Mouse (Mus musculus): Measurements from ENCODE around the gene Pycr1. TPM values are rescaled to one million over a fixed set of nuclear protein-coding genes. Genes with fewer than 3 reads are reported as not detected.

The Pycr1 gene
- total and polyA plus RNA-seq, 3 experiments, result 21.0 to 75.3 (median 32.3) TPM

DNA sequence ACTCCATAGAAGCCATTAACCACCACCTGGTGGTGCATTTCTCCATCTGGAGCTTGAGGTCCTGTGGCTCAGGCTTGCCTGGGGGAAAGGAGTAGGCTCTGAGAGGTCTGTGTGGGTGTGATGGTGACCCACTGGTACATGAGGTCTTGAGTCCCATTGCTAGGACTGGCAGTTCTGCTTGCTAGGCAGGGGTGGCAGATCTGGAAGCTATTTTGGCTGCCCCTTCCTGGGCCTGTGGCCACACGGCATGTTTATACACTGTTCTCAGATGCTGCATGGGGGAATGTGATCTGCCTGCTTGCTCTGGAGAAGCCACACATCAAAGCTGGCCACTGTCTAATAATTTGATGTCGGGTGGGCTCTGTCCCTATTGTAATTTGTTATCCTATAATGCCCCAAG, 40.5 kb upstream of the Pycr1 start:
- peaks cover 49 to 93% of the 10 kb centered on the region in 2 experiments for H3K36me3 ChIP-seq (replicated peaks in 1 of 2; ENCODE audit: control insufficient read depth in 1 of 2, insufficient read depth in 1 of 2, low read length in 1 of 2)
- H3K79me2 ChIP-seq (replicated peaks; ENCODE audit: control insufficient read depth, extremely low read depth, insufficient read depth, poor library complexity, severe bottlenecking), result no peaks in the 10 kb centered on the region
- TF ChIP-seq MAFK (IDR thresholded peaks at IDR 0.05; ENCODE audit: insufficient replicate concordance, low read length) (no peak), CTCF (conservative IDR thresholded peaks at IDR 0.05 in 1 of 2, IDR thresholded peaks at IDR 0.05 in 1 of 2; ENCODE audit: low read depth in 2 of 2, low read length in 2 of 2) (0 out of 4 replicates have a peak, but pooled peaks of 1 of the 2 experiments have one; percentile 7)
- H3K9ac ChIP-seq (ENCODE audit: insufficient read depth, low read depth), result no peak overlapping the region
- H3K4me2 ChIP-seq (ENCODE audit: insufficient read depth, low read depth, poor library complexity, severe bottlenecking), result no peak overlapping the region
- H3K4me1 ChIP-seq (ENCODE audit: control insufficient read depth in 1 of 2, insufficient read depth in 2 of 2), result no peaks in the 10 kb centered on the region
- no peaks in the 10 kb centered on the region for H3K9me3 ChIP-seq (replicated peaks; ENCODE audit: low read length)
- H3K27ac ChIP-seq (ENCODE audit: insufficient read depth, low read depth), result no peak overlapping the region
- in situ Hi-C loops (cut with MboI; ENCODE audit: low pct_ligation_motif_present, low pct_unique_long_range_greater_than_20kb, low sequenced_read_pairs) (loop anchor here (10.0 kb wide), 1 partner anchor 59 kb away; the partner anchor contains the start of gene Sirt7), dilution Hi-C loops (cut with MboI; ENCODE audit: extremely low pct_ligation_motif_present, extremely low pct_unique_long_range_greater_than_20kb, low sequenced_read_pairs) (no loop called here)
- DNase-seq (ENCODE audit: extremely low read depth), result no peak
- no peaks in the 10 kb centered on the region for H3K27me3 ChIP-seq (replicated peaks)
- no peak overlapping the region for H3K4me3 ChIP-seq (replicated peaks in 1 of 3; ENCODE audit: low read depth in 2 of 3, low read length in 2 of 3, poor library complexity in 1 of 3)

GRCm38 (mm10) chr11:120683536-120683935, 40.0 kb upstream of the Pycr1 start:
- peaks cover 49 to 92% of the 10 kb centered on the region in 2 experiments for H3K36me3 ChIP-seq (replicated peaks in 1 of 2; ENCODE audit: control insufficient read depth in 1 of 2, insufficient read depth in 1 of 2, low read length in 1 of 2)
- in situ Hi-C loops (cut with MboI; ENCODE audit: low pct_ligation_motif_present, low pct_unique_long_range_greater_than_20kb, low sequenced_read_pairs), result loop anchor here (10.0 kb wide), 1 partner anchor 59 kb away; the partner anchor contains the start of gene Sirt7

DNA sequence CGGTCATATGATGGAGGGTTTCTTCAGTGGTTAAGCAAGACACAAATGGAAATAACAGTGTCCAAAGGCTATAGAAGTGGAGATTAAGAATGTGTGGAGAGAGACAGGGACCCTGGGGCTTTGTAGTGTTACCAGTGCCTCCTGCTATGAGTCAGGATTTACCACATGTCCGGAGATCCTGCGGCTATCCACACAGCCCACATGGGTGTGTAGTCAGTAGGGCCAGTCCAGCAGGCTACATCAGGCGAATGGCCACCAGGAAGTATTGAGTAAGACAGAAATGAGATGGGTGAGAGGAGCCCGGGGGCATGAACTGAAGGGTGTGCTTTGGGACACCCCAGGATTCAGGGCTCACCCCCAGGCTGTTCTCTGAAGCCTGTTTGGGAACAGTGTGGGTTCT, 39.1 kb upstream of the Pycr1 start:
- Histone ChIP-seq H3K27ac (ENCODE audit: insufficient read depth, low read depth) (no peak overlapping the region), H3K9me3 (replicated peaks; ENCODE audit: low read length) (no peaks in the 10 kb centered on the region), H3K27me3 (replicated peaks) (no peaks in the 10 kb centered on the region), H3K4me2 (ENCODE audit: insufficient read depth, low read depth, poor library complexity, severe bottlenecking) (no peak overlapping the region), H3K79me2 (replicated peaks; ENCODE audit: control insufficient read depth, extremely low read depth, insufficient read depth, poor library complexity, severe bottlenecking) (no peaks in the 10 kb centered on the region), H3K36me3 (replicated peaks in 1 of 2; ENCODE audit: control insufficient read depth in 1 of 2, insufficient read depth in 1 of 2, low read length in 1 of 2) (peaks cover 52 to 93% of the 10 kb centered on the region in 2 experiments), H3K9ac (ENCODE audit: insufficient read depth, low read depth) (no peak overlapping the region), H3K4me1 (ENCODE audit: control insufficient read depth in 1 of 2, insufficient read depth in 2 of 2) (no peaks in the 10 kb centered on the region), H3K4me3 (replicated peaks in 1 of 3; ENCODE audit: low read depth in 2 of 3, low read length in 2 of 3, poor library complexity in 1 of 3) (no peak overlapping the region)
- no peak for TF ChIP-seq CHD1 (IDR thresholded peaks at IDR 0.05; ENCODE audit: low read depth, low read length)
- TF ChIP-seq SIN3A (IDR thresholded peaks at IDR 0.05; ENCODE audit: low read length), result no peak
- no peak for TF ChIP-seq ELF1 (IDR thresholded peaks at IDR 0.05; ENCODE audit: low read depth, low read length)
- no peak for TF ChIP-seq NELFE (IDR thresholded peaks at IDR 0.05; ENCODE audit: low read depth, low read length)
- TF ChIP-seq E2F4 (IDR thresholded peaks at IDR 0.05; ENCODE audit: insufficient replicate concordance, low read depth, low read length), result no peak
- no peak for TF ChIP-seq ETS1 (conservative IDR thresholded peaks at IDR 0.05; ENCODE audit: low read depth, low read length)
- TF ChIP-seq IRF4 (IDR thresholded peaks at IDR 0.05; ENCODE audit: low read depth, low read length), result no peak
- TF ChIP-seq HCFC1 (IDR thresholded peaks at IDR 0.05; ENCODE audit: low read depth, low read length), result no peak
- no peak for TF ChIP-seq JUN (IDR thresholded peaks at IDR 0.05; ENCODE audit: insufficient read depth, low read depth, low read length)
- no peak for TF ChIP-seq RCOR1 (conservative IDR thresholded peaks at IDR 0.05; ENCODE audit: low read depth, low read length)
- no peak for TF ChIP-seq JUND (conservative IDR thresholded peaks at IDR 0.05; ENCODE audit: low read depth, low read length)
- no peak for TF ChIP-seq UBTF (IDR thresholded peaks at IDR 0.05; ENCODE audit: low read depth, low read length)
- no peak for TF ChIP-seq ZC3H11A (IDR thresholded peaks at IDR 0.05; ENCODE audit: low read depth, low read length)
- TF ChIP-seq EP300 (IDR thresholded peaks at IDR 0.05; ENCODE audit: low read length), result no peak
- no peak for TF ChIP-seq MEF2A (IDR thresholded peaks at IDR 0.05; ENCODE audit: borderline replicate concordance, low read depth, low read length)
- TF ChIP-seq NRF1 (IDR thresholded peaks at IDR 0.05; ENCODE audit: low read depth, low read length), result no peak
- in situ Hi-C loops (cut with MboI; ENCODE audit: low pct_ligation_motif_present, low pct_unique_long_range_greater_than_20kb, low sequenced_read_pairs) (loop anchor here (10.0 kb wide), 1 partner anchor 58 kb away; the partner anchor contains the start of gene Sirt7), dilution Hi-C loops (cut with MboI; ENCODE audit: extremely low pct_ligation_motif_present, extremely low pct_unique_long_range_greater_than_20kb, low sequenced_read_pairs) (no loop called here)
- DNase-seq (ENCODE audit: extremely low read depth), result no peak

More at GRCm38 (mm10) chr11:120683536-120683935, 40.0 kb upstream of the Pycr1 start:
- dilution Hi-C loops (cut with MboI; ENCODE audit: extremely low pct_ligation_motif_present, extremely low pct_unique_long_range_greater_than_20kb, low sequenced_read_pairs), result no loop called here
- TF ChIP-seq POLR2A (IDR thresholded peaks at IDR 0.05; ENCODE audit: low read depth, low read length), result no peak
- TF ChIP-seq SMC3 (IDR thresholded peaks at IDR 0.05; ENCODE audit: low read depth, low read length), result no peak
- no peak for TF ChIP-seq MYC (IDR thresholded peaks at IDR 0.05; ENCODE audit: low read depth, low read length)
- TF ChIP-seq ELF1 (IDR thresholded peaks at IDR 0.05; ENCODE audit: low read depth, low read length), result no peak
- TF ChIP-seq TBP (conservative IDR thresholded peaks at IDR 0.05; ENCODE audit: low read depth, low read length), result no peak
- TF ChIP-seq UBTF (IDR thresholded peaks at IDR 0.05; ENCODE audit: low read depth, low read length), result no peak
- TF ChIP-seq RCOR1 (conservative IDR thresholded peaks at IDR 0.05; ENCODE audit: low read depth, low read length), result no peak
- TF ChIP-seq ZMIZ1 (IDR thresholded peaks at IDR 0.05; ENCODE audit: low read depth, low read length), result no peak
- no peak for TF ChIP-seq MAX (IDR thresholded peaks at IDR 0.05; ENCODE audit: low read length)
- TF ChIP-seq SIN3A (IDR thresholded peaks at IDR 0.05; ENCODE audit: low read length), result no peak
- TF ChIP-seq MEF2A (IDR thresholded peaks at IDR 0.05; ENCODE audit: borderline replicate concordance, low read depth, low read length), result no peak
- no peak for TF ChIP-seq MAZ (IDR thresholded peaks at IDR 0.05; ENCODE audit: low read depth, low read length)
- no peak for TF ChIP-seq ZC3H11A (IDR thresholded peaks at IDR 0.05; ENCODE audit: low read depth, low read length)
- no peak for TF ChIP-seq CHD1 (IDR thresholded peaks at IDR 0.05; ENCODE audit: low read depth, low read length)
- no peak overlapping the region for H3K9ac ChIP-seq (ENCODE audit: insufficient read depth, low read depth)
- no peaks in the 10 kb centered on the region for H3K27me3 ChIP-seq (replicated peaks)
- no peaks in the 10 kb centered on the region for H3K4me1 ChIP-seq (ENCODE audit: control insufficient read depth in 1 of 2, insufficient read depth in 2 of 2)
- no peak overlapping the region for H3K4me2 ChIP-seq (ENCODE audit: insufficient read depth, low read depth, poor library complexity, severe bottlenecking)
- no peak overlapping the region for H3K4me3 ChIP-seq (replicated peaks in 1 of 3; ENCODE audit: low read depth in 2 of 3, low read length in 2 of 3, poor library complexity in 1 of 3)
- no peak overlapping the region for H3K27ac ChIP-seq (ENCODE audit: insufficient read depth, low read depth)
- no peak for DNase-seq (ENCODE audit: extremely low read depth)
- H3K79me2 ChIP-seq (replicated peaks; ENCODE audit: control insufficient read depth, extremely low read depth, insufficient read depth, poor library complexity, severe bottlenecking), result no peaks in the 10 kb centered on the region
- H3K9me3 ChIP-seq (replicated peaks; ENCODE audit: low read length), result no peaks in the 10 kb centered on the region
